Mouse (Mus musculus): Measurements from ENCODE around the gene Fam129c.

Fam129c gene

GRCm38 (mm10) chr8:71575020-71575419 is 22.4 kb upstream of the Fam129c start:
- DNase-seq, result no peak

- DNase-seq, result no peak
These were observed 19.5 kb upstream of the Fam129c start for GRCm38 (mm10) chr8:71577856-71578387.

GRCm38 (mm10) chr8:71579009-71579408 is 18.4 kb upstream of the Fam129c start:
- no peak for DNase-seq

GRCm38 (mm10) chr8:71579476-71579875 is 18.0 kb upstream of the Fam129c start:
- no peak for DNase-seq

- DNase-seq, result no peak
These were observed 17.2 kb upstream of the Fam129c start for GRCm38 (mm10) chr8:71580201-71580600.

- peak; percentile 69 for DNase-seq
These were observed 10.6 kb upstream of the Fam129c start for GRCm38 (mm10) chr8:71586891-71587290.

GRCm38 (mm10) chr8:71588762-71589161 is 8.7 kb upstream of the Fam129c start:
- no peak for DNase-seq

- DNase-seq, result no peak
These were observed 6.4 kb upstream of the Fam129c start for GRCm38 (mm10) chr8:71591017-71591416.

GRCm38 (mm10) chr8:71591471-71592373 is 5.7 kb upstream of the Fam129c start, which contains the start of gene Pgls:
TSS of gene Pgls (plus strand) at chr8:71592176.
- DNase-seq, result peak; percentile 97

GRCm38 (mm10) chr8:71592374-71593170 is 4.9 kb upstream of the Fam129c start:
- peak; percentile 90 for DNase-seq

GRCm38 (mm10) chr8:71593556-71594323 is 3.7 kb upstream of the Fam129c start:
- DNase-seq, result peak; percentile 29

- DNase-seq, result no peak
These were observed 3.1 kb upstream of the Fam129c start for GRCm38 (mm10) chr8:71594324-71594722.

- DNase-seq, result peak; percentile 93
These were observed 1.6 kb upstream of the Fam129c start for GRCm38 (mm10) chr8:71595862-71596261.

- no peak for DNase-seq
These were observed 1.1 kb upstream of the Fam129c start for GRCm38 (mm10) chr8:71596384-71596783.

GRCm38 (mm10) chr8:71596798-71597197 is 650 bp upstream of the Fam129c start:
- no peak for DNase-seq

GRCm38 (mm10) chr8:71598375-71598774 is 927 bp downstream of the Fam129c start:
- DNase-seq, result no peak

- no peak for DNase-seq
These were observed 1.4 kb downstream of the Fam129c start for GRCm38 (mm10) chr8:71598841-71599240.

- no peak for DNase-seq
These were observed 4.7 kb downstream of the Fam129c start for GRCm38 (mm10) chr8:71601939-71602665.

GRCm38 (mm10) chr8:71602666-71603334 is 5.4 kb downstream of the Fam129c start:
- DNase-seq, result peak; percentile 90

- DNase-seq, result no peak
These were observed 6.6 kb downstream of the Fam129c start for GRCm38 (mm10) chr8:71604021-71604420.

All from kidney, adult 18-20 months (tissue).